Mouse (Mus musculus): Measurements from ENCODE around the gene Gna14. TPM values are rescaled to one million over a fixed set of nuclear protein-coding genes. Genes with fewer than 3 reads are reported as not detected.

Gna14 gene
- polyA plus RNA-seq, 1 experiment from 2014 or later = 0.79 TPM

DNA sequence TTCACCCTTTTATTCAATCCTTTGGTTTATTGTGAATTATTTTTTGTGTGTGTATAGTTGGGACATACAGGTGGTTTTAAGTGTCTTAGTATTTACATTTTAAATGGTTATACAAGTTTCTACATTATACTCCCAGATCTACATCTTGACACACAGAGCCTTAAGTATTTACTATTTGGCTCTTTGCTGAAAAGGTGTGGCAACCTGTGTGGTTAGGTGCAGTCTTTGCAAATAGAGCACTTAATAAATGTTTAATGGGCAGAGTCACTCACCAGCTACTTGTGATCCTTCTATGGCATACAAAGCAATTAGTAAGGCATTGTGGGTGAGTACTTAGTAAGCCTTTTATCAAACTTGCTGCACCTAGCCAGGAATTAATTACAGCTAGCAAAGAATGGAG lies 24.3 kb upstream of the Gna14 start:
- Histone ChIP-seq H3K4me1 (ENCODE audit: insufficient read depth) (no peaks in the 10 kb centered on the region), H3K27me3 (ENCODE audit: insufficient read depth, low read length) (no peaks in the 10 kb centered on the region), H3K4me2 (ENCODE audit: low read depth, low read length) (no peak overlapping the region), H3K27ac (ENCODE audit: low read depth) (no peak overlapping the region), H3K9me3 (ENCODE audit: low read length) (no peaks in the 10 kb centered on the region), H3K36me3 (replicated peaks; ENCODE audit: insufficient read depth, low read length) (no peaks in the 10 kb centered on the region), H3K9ac (replicated peaks) (no peak overlapping the region), H3K4me3 (ENCODE audit: low read depth, low read length) (no peak overlapping the region)
- no peak for DNase-seq
- TF ChIP-seq EP300 (IDR thresholded peaks at IDR 0.05; ENCODE audit: low read depth) (no peak), CTCF (IDR thresholded peaks at IDR 0.05; ENCODE audit: low read depth) (no peak)
- no peak for ATAC-seq

DNA sequence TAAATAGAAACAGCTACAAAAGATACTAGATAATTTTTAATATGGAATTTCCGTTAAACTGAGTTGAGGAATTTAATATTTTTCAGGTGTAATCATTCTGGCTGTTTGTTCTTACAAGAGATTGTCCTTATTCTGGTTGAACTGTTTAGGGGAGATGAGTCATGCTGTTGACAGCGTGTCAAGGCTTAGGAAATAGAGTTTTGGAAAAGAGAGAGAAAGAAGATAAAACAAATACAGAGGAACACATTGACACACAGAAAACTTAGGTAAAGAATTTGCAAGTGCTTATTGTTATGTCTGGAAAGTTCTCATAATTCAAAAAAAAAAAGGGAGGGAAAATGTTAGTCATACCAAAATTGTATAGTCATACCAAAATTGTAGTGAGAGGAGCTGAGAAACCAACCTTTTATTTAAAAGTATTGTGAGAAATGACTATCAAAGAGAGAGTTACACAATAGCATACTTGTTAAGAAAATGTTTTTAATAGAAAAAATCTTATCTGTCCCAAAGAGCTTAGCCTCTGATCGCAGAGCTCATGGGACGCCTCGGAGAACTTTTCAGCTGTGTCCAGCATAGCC lies 17.4 kb upstream of the Gna14 start:
- Histone ChIP-seq H3K9ac (replicated peaks) (no peak overlapping the region), H3K27ac (ENCODE audit: low read depth) (no peak overlapping the region), H3K36me3 (replicated peaks; ENCODE audit: insufficient read depth, low read length) (no peaks in the 10 kb centered on the region), H3K27me3 (ENCODE audit: insufficient read depth, low read length) (no peaks in the 10 kb centered on the region), H3K4me1 (ENCODE audit: insufficient read depth) (no peaks in the 10 kb centered on the region), H3K4me3 (ENCODE audit: low read depth, low read length) (no peak overlapping the region), H3K4me2 (ENCODE audit: low read depth, low read length) (no peak overlapping the region), H3K9me3 (ENCODE audit: low read length) (no peaks in the 10 kb centered on the region)
- 83% methylated on average over 5 of the region's 5 CpGs for WGBS (ENCODE audit: insufficient replicate concordance)
- ATAC-seq = no peak
- TF ChIP-seq EP300 (IDR thresholded peaks at IDR 0.05; ENCODE audit: low read depth) = no peak
- TF ChIP-seq CTCF (IDR thresholded peaks at IDR 0.05; ENCODE audit: low read depth) = no peak
- DNase-seq = no peak

DNA sequence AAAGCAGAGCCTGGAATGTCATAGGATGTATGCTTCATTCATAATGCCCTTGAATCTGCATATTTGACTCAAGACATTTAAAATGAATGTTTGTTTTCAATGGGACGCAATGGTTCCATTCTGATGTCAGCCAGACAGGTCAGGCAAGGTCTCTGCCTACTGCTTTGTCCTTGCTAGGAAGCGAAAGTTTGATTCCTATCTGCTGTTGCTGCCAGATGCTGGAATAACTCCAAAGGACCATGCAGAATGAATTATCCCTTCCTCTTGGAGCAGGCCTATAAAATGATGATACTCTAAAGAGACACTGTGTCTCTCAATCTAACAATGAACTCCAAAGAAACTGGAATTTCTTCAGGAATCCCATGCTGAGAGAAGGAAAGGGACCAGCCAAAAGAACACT lies 10.0 kb upstream of the Gna14 start:
- 71% methylated on average over 2 of the region's 2 CpGs for WGBS (ENCODE audit: insufficient replicate concordance)
- no peak overlapping the region for H3K4me2 ChIP-seq (ENCODE audit: low read depth, low read length)
- H3K36me3 ChIP-seq (replicated peaks; ENCODE audit: insufficient read depth, low read length) = no peaks in the 10 kb centered on the region
- ATAC-seq (no peak), DNase-seq (no peak)
- no peak overlapping the region for H3K4me3 ChIP-seq (ENCODE audit: low read depth, low read length)
- H3K27me3 ChIP-seq (ENCODE audit: insufficient read depth, low read length) = no peaks in the 10 kb centered on the region
- no peak for TF ChIP-seq CTCF (IDR thresholded peaks at IDR 0.05; ENCODE audit: low read depth)
- TF ChIP-seq EP300 (IDR thresholded peaks at IDR 0.05; ENCODE audit: low read depth) = no peak
- H3K27ac ChIP-seq (ENCODE audit: low read depth) = no peak overlapping the region
- peaks cover 4% of the 10 kb centered on the region for H3K9me3 ChIP-seq (ENCODE audit: low read length)
- H3K4me1 ChIP-seq (ENCODE audit: insufficient read depth) = no peaks in the 10 kb centered on the region
- no peak overlapping the region for H3K9ac ChIP-seq (replicated peaks)

DNA sequence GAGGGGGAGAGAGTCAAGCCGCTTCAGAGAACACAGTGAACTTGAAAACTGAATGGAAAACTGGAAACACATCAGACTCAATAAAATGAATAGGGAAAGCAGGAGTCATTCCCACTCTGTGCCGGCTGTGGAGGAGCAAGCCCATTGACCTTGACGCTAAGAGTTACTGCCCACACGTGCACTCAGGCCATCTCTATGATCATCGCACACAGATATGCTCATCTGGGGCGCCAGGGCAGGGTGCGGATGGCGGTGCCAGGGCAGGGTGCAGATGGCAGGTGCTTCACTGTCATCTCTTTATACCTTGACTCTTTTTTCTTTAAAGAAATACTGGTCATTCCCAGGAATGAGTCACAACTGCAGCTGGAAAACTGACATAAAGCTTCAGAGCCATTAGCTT lies 4.2 kb upstream of the Gna14 start:
- H3K4me3 ChIP-seq (ENCODE audit: low read depth, low read length) = no peak overlapping the region
- ATAC-seq (no peak), DNase-seq (no peak)
- peaks cover 4% of the 10 kb centered on the region for H3K9me3 ChIP-seq (ENCODE audit: low read length)
- H3K4me1 ChIP-seq (ENCODE audit: insufficient read depth) = peaks cover 14% of the 10 kb centered on the region
- WGBS (ENCODE audit: insufficient replicate concordance) = 80% methylated on average over 8 of the region's 8 CpGs
- H3K36me3 ChIP-seq (replicated peaks; ENCODE audit: insufficient read depth, low read length) = no peaks in the 10 kb centered on the region
- no peak overlapping the region for H3K4me2 ChIP-seq (ENCODE audit: low read depth, low read length)
- TF ChIP-seq CTCF (IDR thresholded peaks at IDR 0.05; ENCODE audit: low read depth) (no peak), EP300 (IDR thresholded peaks at IDR 0.05; ENCODE audit: low read depth) (no peak)
- H3K9ac ChIP-seq (replicated peaks) = no peak overlapping the region
- H3K27ac ChIP-seq (ENCODE audit: low read depth) = no peak overlapping the region
- 0 out of 2 replicates have a peak, but pooled peaks cover 5% of the 10 kb centered on the region for H3K27me3 ChIP-seq (ENCODE audit: insufficient read depth, low read length)

DNA sequence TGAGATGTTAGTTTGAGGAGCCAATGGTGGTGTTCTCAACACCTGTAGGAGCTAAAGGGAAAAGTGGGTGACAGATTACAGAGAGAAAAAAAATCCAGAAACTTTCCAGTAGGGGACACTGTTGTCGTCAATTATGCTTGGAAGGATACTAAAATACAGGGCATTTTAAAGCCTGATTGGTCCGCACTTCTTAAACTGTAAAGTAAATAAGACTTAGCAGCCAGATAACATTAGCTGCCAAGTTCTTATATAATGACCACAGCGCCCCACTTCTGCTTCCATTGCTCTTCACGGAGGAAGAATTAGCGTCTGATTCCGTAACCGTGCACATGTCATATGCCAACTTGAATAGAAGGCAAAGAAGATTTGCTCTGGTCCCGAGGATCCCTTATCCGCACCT lies 683 bp upstream of the Gna14 start:
- 12% methylated on average over 9 of the region's 9 CpGs for WGBS (ENCODE audit: insufficient replicate concordance)
- Histone ChIP-seq H3K4me3 (ENCODE audit: low read depth, low read length) (peak overlapping the region; percentile 55), H3K27ac (ENCODE audit: low read depth) (no peak overlapping the region), H3K4me1 (ENCODE audit: insufficient read depth) (peaks cover 19% of the 10 kb centered on the region), H3K9ac (replicated peaks) (peak overlapping the region; percentile 53), H3K27me3 (ENCODE audit: insufficient read depth, low read length) (peaks cover 14% of the 10 kb centered on the region; the same call in 1 of the 2 replicates), H3K4me2 (ENCODE audit: low read depth, low read length) (peak overlapping the region; percentile 93), H3K36me3 (replicated peaks; ENCODE audit: insufficient read depth, low read length) (no peaks in the 10 kb centered on the region), H3K9me3 (ENCODE audit: low read length) (no peaks in the 10 kb centered on the region)
- no peak for TF ChIP-seq EP300 (IDR thresholded peaks at IDR 0.05; ENCODE audit: low read depth)
- TF ChIP-seq CTCF (IDR thresholded peaks at IDR 0.05; ENCODE audit: low read depth) = peak; percentile 67
- no peak for DNase-seq
- ATAC-seq = peak; percentile 35; the same call in 1 of the 2 replicates

DNA sequence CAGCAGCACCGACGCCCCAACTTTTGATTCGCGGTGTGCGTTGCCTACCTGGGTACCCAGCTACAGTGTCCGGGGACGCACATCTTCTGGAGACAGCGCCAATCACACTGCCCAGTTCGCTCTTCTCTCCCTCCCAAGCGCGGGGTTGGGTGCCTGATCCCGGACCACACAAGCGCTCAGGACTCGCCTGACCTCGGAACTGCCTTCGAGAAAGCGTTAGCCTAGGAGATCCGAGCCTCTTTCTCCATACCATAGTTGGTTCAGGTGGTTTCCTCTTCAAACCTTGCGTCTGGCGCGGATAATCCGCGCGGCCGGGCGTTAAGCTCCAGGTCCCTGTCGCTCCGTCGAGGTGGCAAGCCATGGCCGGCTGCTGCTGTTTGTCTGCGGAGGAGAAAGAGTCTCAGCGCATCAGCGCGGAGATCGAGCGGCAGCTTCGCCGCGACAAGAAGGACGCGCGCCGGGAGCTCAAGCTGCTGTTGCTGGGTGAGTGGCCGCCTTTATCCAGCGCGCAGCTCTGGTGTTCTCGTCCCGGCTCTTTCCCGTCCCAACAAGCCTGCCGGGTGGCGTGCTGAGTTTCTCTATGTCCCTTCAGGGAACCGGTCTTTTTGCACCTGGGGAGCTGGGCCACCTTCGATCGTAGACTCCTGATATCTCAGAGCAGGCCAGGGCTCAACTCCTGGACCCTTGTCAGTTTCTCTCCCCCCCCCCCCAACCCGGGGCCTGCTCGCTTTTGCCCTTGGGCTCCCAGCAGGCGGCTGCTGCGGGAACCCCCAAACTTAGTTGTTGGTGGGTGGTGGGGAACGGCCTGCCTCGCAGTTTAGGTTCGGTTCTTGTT lies 990 bp downstream of the Gna14 start:
- Histone ChIP-seq H3K4me3 (ENCODE audit: low read depth, low read length) (peak overlapping the region; percentile 55), H3K4me2 (ENCODE audit: low read depth, low read length) (peak overlapping the region; percentile 93), H3K36me3 (replicated peaks; ENCODE audit: insufficient read depth, low read length) (no peaks in the 10 kb centered on the region), H3K27me3 (ENCODE audit: insufficient read depth, low read length) (peaks cover 14% of the 10 kb centered on the region; the same call in 1 of the 2 replicates), H3K9ac (replicated peaks) (peak overlapping the region; percentile 14), H3K4me1 (ENCODE audit: insufficient read depth) (peaks cover 19% of the 10 kb centered on the region), H3K27ac (ENCODE audit: low read depth) (no peak overlapping the region), H3K9me3 (ENCODE audit: low read length) (no peaks in the 10 kb centered on the region)
- WGBS (ENCODE audit: insufficient replicate concordance) = 4% methylated on average over 61 of the region's 61 CpGs
- ATAC-seq (peak; percentile 27), DNase-seq (peak; percentile 28)
- TF ChIP-seq CTCF (IDR thresholded peaks at IDR 0.05; ENCODE audit: low read depth) (no peak), EP300 (IDR thresholded peaks at IDR 0.05; ENCODE audit: low read depth) (no peak)

Measured in liver, postnatal 0 days (tissue).